Mouse (Mus musculus) kidney, embryonic 16.5 days (tissue): Measurements from ENCODE around the gene Otud3. TPM values are rescaled to one million over a fixed set of nuclear protein-coding genes. Genes with fewer than 3 reads are reported as not detected.

ENCODE experiments used
- ATAC-seq: fragments of 200-750 bp; cut with Nextera tagmentation; 2 replicates; pipeline ENCODE4 v1.8.0; 2017; ENCODE audit warnings: moderate TSS enrichment; ENCODE audit not compliant: low FRiP score, low TSS enrichment
- H3K27ac ChIP-seq: fragments of 300-500 bp; sonication (generic); 2 replicates; pipeline ENCODE4 v1.5.1; 2014; ENCODE audit warnings: low read length
- H3K27me3 ChIP-seq: fragments of 300-500 bp; sonication (generic); 2 replicates; pipeline ENCODE4 v1.6.1; 2014; ENCODE audit warnings: low read length, control low read depth, mixed read lengths; ENCODE audit not compliant: insufficient read depth
- H3K36me3 ChIP-seq: fragments of 300-500 bp; sonication (generic); 2 replicates; pipeline ENCODE4 v1.6.1; 2014; ENCODE audit warnings: low read length, control low read depth, mixed read lengths; ENCODE audit not compliant: insufficient read depth
- H3K4me1 ChIP-seq: fragments of 300-500 bp; sonication (generic); 2 replicates; pipeline ENCODE4 v1.6.1; 2014; ENCODE audit warnings: low read length, control low read depth, mixed read lengths; ENCODE audit not compliant: insufficient read depth
- H3K4me2 ChIP-seq: fragments of 300-500 bp; sonication (generic); replicated peaks from 2 replicates; pipeline ENCODE4 v1.6.1; 2014; ENCODE audit warnings: low read depth, low read length
- H3K4me3 ChIP-seq: fragments of 300-500 bp; sonication (generic); 2 replicates; pipeline ENCODE4 v1.5.1; 2014; ENCODE audit warnings: mild to moderate bottlenecking, low read length
- H3K9ac ChIP-seq: fragments of 300-500 bp; sonication (generic); replicated peaks from 2 replicates; pipeline ENCODE4 v1.6.1; 2014; ENCODE audit warnings: low read length
- H3K9me3 ChIP-seq: fragments of 300-500 bp; sonication (generic); 2 replicates; pipeline ENCODE4 v1.6.1; 2016; ENCODE audit warnings: low read length, control low read depth
- WGBS: fragments of 180-500 bp; shearing (Covaris S2); extraction: QIAGEN DNeasy Blood & Tissue Kit; methylation state at CpG from one replicate; pipeline ENCODE4 v1.1.7; 2014; 5-methylcytosine and 5-hydroxymethylcytosine counted together
- polyA plus RNA-seq: library from polyadenylated mRNA; unstranded; fragments of >200 nt; fragmentation: Nextera tagmentation; extraction: Ambion mirVana; gene quantifications from 2 replicates; pipeline ENCODE4 v1.2.1, GENCODE M21; 2015

Otud3 gene
- polyA plus RNA-seq, 1 experiment from 2014 or later: 3.0 TPM

DNA sequence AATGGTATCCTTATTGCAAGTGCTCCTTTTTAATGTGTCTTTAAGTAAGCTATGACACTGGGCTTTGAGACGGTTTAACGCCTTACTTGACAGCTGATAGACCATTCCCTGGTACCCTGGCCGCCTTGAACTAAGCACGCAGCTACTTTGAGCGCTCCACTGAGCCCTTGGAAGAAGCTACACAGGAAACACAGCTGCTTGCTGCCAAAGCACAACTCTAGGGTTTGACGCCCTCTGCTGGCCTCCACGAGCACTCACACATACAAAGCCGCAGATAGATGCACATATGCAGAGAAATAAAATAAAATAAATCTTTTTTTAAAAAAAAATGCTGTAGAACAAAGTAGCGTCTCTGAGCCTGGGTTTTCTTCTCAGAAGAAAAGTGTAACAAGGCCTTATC, 54.5 kb downstream of the Otud3 start:
- Histone ChIP-seq H3K27ac (no peak overlapping the region), H3K27me3 (no peaks in the 10 kb centered on the region), H3K9me3 (no peaks in the 10 kb centered on the region), H3K9ac (no peak overlapping the region), H3K4me3 (peak overlapping the region; percentile 36), H3K4me1 (no peaks in the 10 kb centered on the region; the same call in 1 of the 2 replicates), H3K36me3 (no peaks in the 10 kb centered on the region), H3K4me2 (peak overlapping the region; percentile 51)
- ATAC-seq: no peak
- 24% methylated on average over 9 of the region's 9 CpGs for WGBS

DNA sequence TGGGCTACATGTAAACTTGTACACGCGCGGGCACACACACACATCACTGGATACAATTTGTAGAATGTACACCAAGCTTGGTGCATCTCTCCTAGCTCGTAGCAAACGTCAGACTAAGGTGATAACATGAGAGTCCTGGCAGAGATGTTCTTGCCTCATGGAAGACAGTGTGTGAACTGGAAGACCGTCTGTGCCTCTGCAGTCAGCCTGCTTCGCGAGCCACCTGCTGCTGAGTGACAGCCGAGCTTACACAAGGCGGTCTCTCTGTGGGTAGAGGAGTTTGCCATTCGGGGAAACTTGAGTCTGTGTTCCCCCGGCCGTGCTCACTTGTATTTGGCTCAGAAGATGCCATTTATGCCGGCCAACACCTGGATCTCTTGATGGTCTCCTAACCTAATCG, 55.3 kb downstream of the Otud3 start:
- WGBS: 83% methylated on average over 15 of the region's 15 CpGs
- Histone ChIP-seq H3K27ac (no peak overlapping the region), H3K4me3 (no peak overlapping the region), H3K4me1 (no peaks in the 10 kb centered on the region; the same call in 1 of the 2 replicates), H3K9me3 (no peaks in the 10 kb centered on the region), H3K9ac (no peak overlapping the region), H3K36me3 (no peaks in the 10 kb centered on the region), H3K4me2 (no peak overlapping the region), H3K27me3 (no peaks in the 10 kb centered on the region)
- no peak; the same call in 1 of the 2 replicates for ATAC-seq

DNA sequence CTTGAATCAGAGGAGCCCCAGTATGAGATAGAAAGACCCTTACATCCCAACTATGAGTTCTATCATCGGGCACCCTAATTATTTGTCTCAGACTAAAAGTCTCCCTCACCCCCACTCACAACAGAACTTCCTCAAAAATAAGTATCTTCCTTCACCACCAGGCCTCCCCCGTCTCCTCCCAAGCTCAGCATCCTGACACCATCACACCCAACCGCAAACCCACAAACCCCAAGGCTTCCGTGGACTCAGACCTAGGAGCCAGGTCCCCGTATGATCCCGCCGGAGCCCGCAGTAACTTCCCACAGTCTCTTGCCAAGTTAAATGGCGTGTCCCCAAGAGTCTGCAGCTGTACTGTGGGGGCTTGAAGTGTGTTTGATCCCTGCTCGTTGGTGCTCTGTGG, 56.2 kb downstream of the Otud3 start:
- H3K4me2 ChIP-seq: no peak overlapping the region
- no peak overlapping the region for H3K27ac ChIP-seq
- no peak overlapping the region for H3K9ac ChIP-seq
- H3K4me3 ChIP-seq: no peak overlapping the region
- ATAC-seq: no peak
- H3K27me3 ChIP-seq: no peaks in the 10 kb centered on the region
- H3K4me1 ChIP-seq: no peaks in the 10 kb centered on the region; the same call in 1 of the 2 replicates
- no peaks in the 10 kb centered on the region for H3K9me3 ChIP-seq
- 88% methylated on average over 10 of the region's 10 CpGs for WGBS
- no peaks in the 10 kb centered on the region for H3K36me3 ChIP-seq

DNA sequence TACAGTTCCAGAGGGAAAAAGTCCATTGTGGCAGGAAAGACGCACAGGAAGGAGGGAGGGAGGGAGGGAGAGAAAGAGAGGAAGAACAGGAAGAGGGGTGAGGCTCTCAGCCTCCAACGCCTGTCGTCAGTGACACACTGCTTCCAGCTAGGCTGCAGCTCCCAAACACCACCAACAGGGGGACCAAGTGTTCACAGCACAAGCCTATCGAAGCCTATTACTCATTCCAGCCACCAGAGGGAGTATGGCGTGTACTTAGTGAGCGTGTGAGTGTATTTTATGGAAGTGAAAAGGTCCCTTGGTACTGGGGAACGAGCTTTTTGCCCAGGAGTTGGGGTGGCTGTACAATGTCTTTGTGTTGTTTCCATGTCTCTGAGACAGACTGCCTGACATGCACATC, 57.3 kb downstream of the Otud3 start:
- no peak overlapping the region for H3K27ac ChIP-seq
- WGBS: 21% methylated on average over 7 of the region's 7 CpGs
- no peak overlapping the region for H3K9ac ChIP-seq
- H3K4me1 ChIP-seq: no peaks in the 10 kb centered on the region; the same call in 1 of the 2 replicates
- H3K4me2 ChIP-seq: no peak overlapping the region
- no peak for ATAC-seq
- no peaks in the 10 kb centered on the region for H3K9me3 ChIP-seq
- H3K4me3 ChIP-seq: no peak overlapping the region
- no peaks in the 10 kb centered on the region for H3K36me3 ChIP-seq
- H3K27me3 ChIP-seq: no peaks in the 10 kb centered on the region

DNA sequence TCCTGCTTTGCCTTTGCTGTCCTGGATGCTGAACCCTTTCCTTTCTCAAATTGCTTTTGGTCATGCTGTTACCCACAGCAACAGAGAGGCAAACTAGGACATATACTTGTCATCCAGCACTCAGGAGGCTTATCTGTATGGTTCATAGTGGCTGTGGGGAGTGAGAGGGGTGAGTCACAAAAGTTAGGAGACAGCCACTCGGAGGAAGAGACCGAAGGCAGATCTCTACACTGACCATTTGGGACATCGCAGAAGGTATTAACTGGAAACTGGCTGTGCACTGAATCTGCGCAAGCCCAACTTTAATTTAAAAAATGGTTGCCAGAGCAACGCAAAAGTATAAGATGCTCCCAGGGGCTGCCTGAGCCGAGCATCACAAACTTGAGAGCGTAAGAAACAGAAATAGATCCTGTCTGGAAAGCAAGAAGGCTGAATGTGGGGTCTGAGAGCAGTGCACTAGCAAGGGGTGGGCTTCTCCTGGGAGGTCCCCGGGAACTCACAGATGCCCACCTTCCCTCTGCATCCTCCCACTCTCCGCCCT, 58.6 kb downstream of the Otud3 start:
- Histone ChIP-seq H3K9ac (no peak overlapping the region), H3K4me2 (no peak overlapping the region), H3K9me3 (no peaks in the 10 kb centered on the region), H3K27me3 (no peaks in the 10 kb centered on the region), H3K36me3 (no peaks in the 10 kb centered on the region), H3K4me1 (no peaks in the 10 kb centered on the region; the same call in 1 of the 2 replicates), H3K27ac (no peak overlapping the region), H3K4me3 (no peak overlapping the region)
- ATAC-seq: no peak
- WGBS: 89% methylated on average over 9 of the region's 9 CpGs

DNA sequence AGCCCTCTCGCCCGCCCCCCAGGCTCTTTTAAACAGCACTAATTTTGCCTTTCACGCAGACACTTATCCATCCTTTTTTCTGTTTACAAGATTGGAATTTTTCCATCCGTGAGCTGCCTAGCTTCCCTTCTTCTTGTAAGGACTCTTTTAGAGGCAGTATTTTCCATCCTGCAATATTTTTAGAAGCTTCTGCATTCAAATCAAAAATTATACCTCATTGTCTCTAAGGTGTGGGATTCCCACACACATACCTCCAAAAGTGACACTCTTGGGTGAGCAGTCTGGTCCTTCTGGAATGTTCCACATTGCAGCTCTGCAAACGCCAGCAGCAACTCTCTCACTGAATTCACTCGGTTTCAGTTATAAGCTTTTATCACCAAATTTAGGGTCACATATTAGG, 60.8 kb downstream of the Otud3 start:
- Histone ChIP-seq H3K9me3 (no peaks in the 10 kb centered on the region), H3K27ac (no peak overlapping the region), H3K4me3 (no peak overlapping the region), H3K4me2 (no peak overlapping the region), H3K4me1 (no peaks in the 10 kb centered on the region), H3K27me3 (no peaks in the 10 kb centered on the region), H3K36me3 (no peaks in the 10 kb centered on the region), H3K9ac (no peak overlapping the region)
- no peak for ATAC-seq
- 72% methylated on average over 6 of the region's 6 CpGs for WGBS

DNA sequence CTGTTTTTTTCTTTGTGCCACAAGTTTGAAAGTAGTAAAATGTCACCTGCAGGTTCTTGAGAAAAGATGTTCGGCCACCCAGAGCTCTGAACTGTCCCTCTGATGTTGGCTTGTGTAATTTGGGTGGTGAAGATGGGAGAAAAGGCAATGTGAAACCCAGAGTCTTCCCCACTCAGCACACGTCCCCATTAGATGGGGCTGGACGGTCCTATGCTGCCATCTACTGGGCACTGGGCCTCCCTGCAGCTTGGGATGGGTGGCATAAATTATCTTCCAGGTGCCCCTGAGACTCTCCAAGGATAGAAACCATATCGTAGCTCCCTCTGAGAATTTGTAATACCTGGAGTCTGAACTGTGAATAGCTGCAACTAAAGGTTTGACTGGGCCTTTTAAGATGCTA, 62.3 kb downstream of the Otud3 start:
- ATAC-seq: peak; percentile 67; the same call in 1 of the 2 replicates
- H3K27ac ChIP-seq: no peak overlapping the region

More for the DNA sequence above, 62.3 kb downstream of the Otud3 start:
- no peaks in the 10 kb centered on the region for H3K27me3 ChIP-seq
- H3K9ac ChIP-seq: no peak overlapping the region
- H3K9me3 ChIP-seq: no peaks in the 10 kb centered on the region
- H3K4me1 ChIP-seq: no peaks in the 10 kb centered on the region
- H3K4me2 ChIP-seq: no peak overlapping the region
- 3% methylated on average over 4 of the region's 4 CpGs for WGBS
- no peak overlapping the region for H3K4me3 ChIP-seq
- no peaks in the 10 kb centered on the region for H3K36me3 ChIP-seq

Other genes with a start within 250 kb of the Otud3 start
- 0.47 and 0.59 TPM in 2 replicates for gene Pla2g2c, start 189.2 kb downstream of the Otud3 start, polyA plus RNA-seq
- gene Ubxn10, start 176.8 kb downstream of the Otud3 start, polyA plus RNA-seq: 2.1 and 2.3 TPM in 2 replicates
- gene Pla2g2f, start 156.3 kb downstream of the Otud3 start, polyA plus RNA-seq: 0.07 TPM in 1 of 2 replicates, not detected in the other
- 0.19 TPM in 1 of 2 replicates, not detected in the other for gene Pla2g2d, start 138.2 kb downstream of the Otud3 start, polyA plus RNA-seq
- gene Pla2g5, start 50.5 kb downstream of the Otud3 start, polyA plus RNA-seq: 0.36 and 0.91 TPM in 2 replicates
- gene Gm13030, start 40.0 kb downstream of the Otud3 start, polyA plus RNA-seq: not detected in 2 replicates
- 0.35 and 0.55 TPM in 2 replicates for gene Pla2g2e, start 36.0 kb downstream of the Otud3 start, polyA plus RNA-seq
- 9.8 and 11.0 TPM in 2 replicates for gene Rnf186, start 53.2 kb upstream of the Otud3 start, polyA plus RNA-seq
- 8.8 and 8.9 TPM in 2 replicates for gene Tmco4, start 58.9 kb upstream of the Otud3 start, polyA plus RNA-seq
- 0.12 and 0.15 TPM in 2 replicates for gene Htr6, start 161.6 kb upstream of the Otud3 start, polyA plus RNA-seq
- gene Nbl1, start 179.0 kb upstream of the Otud3 start, polyA plus RNA-seq: 27.6 and 31.1 TPM in 2 replicates
- gene Minos1, start 217.2 kb upstream of the Otud3 start, polyA plus RNA-seq: 470 and 478 TPM in 2 replicates